Mouse (Mus musculus) small intestine, adult 2 months (tissue): Measurements from ENCODE around the gene AU022252. TPM values are rescaled to one million over a fixed set of nuclear protein-coding genes. Genes with fewer than 3 reads are reported as not detected.

Experiments
- H3K27ac ChIP-seq: fragments of 200-500 bp; 2 replicates; pipeline ENCODE4 v1.5.1; 2012; ENCODE audit warnings: low read depth, low read length, control low read depth, inconsistent platforms; ENCODE audit not compliant: insufficient read depth
- H3K27me3 ChIP-seq: fragments of 200-500 bp; 2 replicates; pipeline ENCODE4 v1.6.1; 2012; ENCODE audit warnings: mild to moderate bottlenecking, moderate library complexity, low read length, inconsistent platforms; ENCODE audit not compliant: control insufficient read depth, insufficient read depth
- H3K36me3 ChIP-seq: fragments of 200-500 bp; 2 replicates; pipeline ENCODE4 v1.6.1; 2012; ENCODE audit warnings: mild to moderate bottlenecking, low read length, control low read depth, inconsistent platforms; ENCODE audit not compliant: control insufficient read depth, insufficient read depth
- H3K4me1 ChIP-seq: fragments of 200-500 bp; 2 replicates; pipeline ENCODE4 v1.6.1; 2012; ENCODE audit warnings: low read length, inconsistent platforms, mixed read lengths; ENCODE audit not compliant: control insufficient read depth, insufficient read depth, insufficient read length
- H3K4me3 ChIP-seq: fragments of 200-500 bp; 2 replicates; pipeline ENCODE4 v1.5.1; 2012; ENCODE audit warnings: low read depth, mild to moderate bottlenecking, control low read depth, inconsistent platforms, low read length, moderate library complexity
- CTCF ChIP-seq: fragments of 200-500 bp; IDR thresholded peaks from 2 replicates; pipeline ENCODE4 v1.5.1; 2012; ENCODE audit warnings: low read depth, mild to moderate bottlenecking, control low read depth, inconsistent platforms, low read length, moderate library complexity, mixed read lengths; ENCODE audit not compliant: insufficient replicate concordance, insufficient read length; ENCODE audit errors: extremely low read depth
- POLR2A ChIP-seq: fragments of 200-500 bp; IDR thresholded peaks from 2 replicates; pipeline ENCODE4 v1.6.1; 2012; ENCODE audit warnings: low read depth, mild to moderate bottlenecking, control low read depth, inconsistent platforms, low read length, moderate library complexity
- WGBS: fragments of 180-500 bp; shearing (Covaris S2); methylation state at CpG from one replicate; pipeline ENCODE4 v1.1.7; 2018; 5-methylcytosine and 5-hydroxymethylcytosine counted together
- polyA plus RNA-seq: library from polyadenylated mRNA; depleted of rRNA; stranded (reverse); fragments of >200 nt; gene quantifications from 2 replicates; pipeline ENCODE4 v1.2.3, GENCODE M21; 2012

The AU022252 gene
- polyA plus RNA-seq, 1 experiment, result 1.9 TPM

DNA sequence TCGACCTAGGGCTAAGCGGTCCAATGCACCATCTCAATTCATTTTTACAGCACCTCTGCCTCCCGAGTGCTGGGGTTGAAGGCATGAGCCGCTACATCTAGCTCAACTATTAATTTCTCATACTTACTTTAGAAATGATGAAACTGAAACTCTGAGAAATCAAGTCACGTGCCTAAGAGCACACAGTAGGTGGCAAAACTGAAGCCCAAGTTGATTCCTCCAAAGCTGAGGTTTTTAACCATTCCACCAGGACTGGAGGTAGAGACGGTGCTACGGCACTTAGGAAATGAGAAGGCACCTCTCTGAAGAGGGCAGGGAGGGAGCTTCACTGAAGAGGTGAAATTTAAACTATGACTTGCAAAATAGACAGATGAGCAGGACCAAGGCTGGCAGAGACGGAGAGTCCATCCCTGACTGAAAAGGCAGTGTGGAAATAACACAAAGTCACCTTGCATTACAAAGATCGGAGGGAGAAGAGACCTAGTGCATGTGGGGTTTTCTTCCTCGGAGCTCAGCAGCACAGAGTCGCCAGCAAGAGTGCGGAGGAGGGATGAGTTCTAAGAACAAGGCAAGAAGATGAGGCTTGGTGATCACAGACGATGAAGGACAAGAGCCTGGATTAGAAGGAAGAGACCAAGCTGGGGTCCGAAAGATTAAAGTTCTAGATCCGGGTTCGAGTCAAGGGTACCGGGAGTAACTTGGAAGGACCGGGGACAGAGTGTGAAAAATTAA, 59.4 kb downstream of the AU022252 start:
- 27% methylated on average over 18 of the region's 18 CpGs for WGBS
- no peak overlapping the region for H3K27ac ChIP-seq

DNA sequence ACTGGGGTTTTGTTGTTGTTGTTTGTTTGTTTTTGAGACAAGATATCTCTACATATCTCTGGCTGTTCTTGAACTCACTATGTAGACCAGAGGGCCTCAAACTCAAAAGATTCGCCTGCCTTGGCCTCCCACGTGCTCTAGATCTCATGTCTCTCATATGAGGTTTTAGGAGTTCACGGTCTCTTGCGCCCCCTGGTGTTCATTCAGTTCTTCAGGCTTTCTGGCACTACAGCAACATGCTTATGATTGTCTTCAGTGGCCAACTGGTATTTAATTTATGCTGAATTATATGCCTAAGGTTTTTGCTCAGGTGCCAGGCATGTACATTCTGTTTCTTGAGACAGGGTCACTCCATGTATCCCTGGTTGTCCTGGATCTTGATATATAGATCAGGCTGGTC, 64.8 kb downstream of the AU022252 start:
- 0 out of 2 replicates have a peak, but pooled peaks cover 8% of the 10 kb centered on the region for H3K36me3 ChIP-seq
- WGBS, result 4% methylated on average over 4 of the region's 4 CpGs
- TF ChIP-seq POLR2A (no peak), CTCF (peak; percentile 67; the same call in 1 of the 2 replicates)
- no peaks in the 10 kb centered on the region for H3K27me3 ChIP-seq
- no peaks in the 10 kb centered on the region for H3K4me1 ChIP-seq
- H3K27ac ChIP-seq, result no peak overlapping the region
- H3K4me3 ChIP-seq, result no peak overlapping the region

More for the DNA sequence above, 59.4 kb downstream of the AU022252 start:
- H3K4me1 ChIP-seq, result no peaks in the 10 kb centered on the region; the same call in 1 of the 2 replicates
- TF ChIP-seq CTCF, result no peak
- no peak for TF ChIP-seq POLR2A
- peak overlapping the region; percentile 80 for H3K4me3 ChIP-seq
- H3K36me3 ChIP-seq, result 0 out of 2 replicates have a peak, but pooled peaks cover 8% of the 10 kb centered on the region
- H3K27me3 ChIP-seq, result no peaks in the 10 kb centered on the region

DNA sequence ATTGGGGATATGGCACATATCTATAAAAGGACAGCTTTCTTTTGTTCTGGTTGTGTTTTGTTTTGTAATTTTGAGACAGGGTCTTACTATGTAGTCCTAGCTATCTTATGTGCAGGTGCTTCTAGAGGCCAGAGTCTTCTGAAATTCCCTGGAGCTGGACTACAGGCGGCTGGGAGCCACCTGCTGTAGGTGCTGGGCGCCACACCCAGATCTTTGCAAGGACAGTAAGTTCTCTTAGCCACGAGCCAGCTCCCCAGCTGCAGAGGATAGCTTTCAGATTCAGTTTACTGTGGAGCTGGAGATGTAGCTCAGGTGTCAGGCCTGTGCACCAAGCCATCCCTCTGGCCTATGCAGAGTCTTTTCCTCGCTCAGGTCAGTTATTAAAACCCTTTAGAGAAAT, 65.4 kb downstream of the AU022252 start:
- TF ChIP-seq CTCF, result no peak
- no peak for TF ChIP-seq POLR2A
- H3K36me3 ChIP-seq, result 0 out of 2 replicates have a peak, but pooled peaks cover 8% of the 10 kb centered on the region
- no peak overlapping the region for H3K4me3 ChIP-seq
- no peaks in the 10 kb centered on the region for H3K27me3 ChIP-seq
- H3K4me1 ChIP-seq, result no peaks in the 10 kb centered on the region
- 45% methylated on average over 4 of the region's 4 CpGs for WGBS
- no peak overlapping the region for H3K27ac ChIP-seq

DNA sequence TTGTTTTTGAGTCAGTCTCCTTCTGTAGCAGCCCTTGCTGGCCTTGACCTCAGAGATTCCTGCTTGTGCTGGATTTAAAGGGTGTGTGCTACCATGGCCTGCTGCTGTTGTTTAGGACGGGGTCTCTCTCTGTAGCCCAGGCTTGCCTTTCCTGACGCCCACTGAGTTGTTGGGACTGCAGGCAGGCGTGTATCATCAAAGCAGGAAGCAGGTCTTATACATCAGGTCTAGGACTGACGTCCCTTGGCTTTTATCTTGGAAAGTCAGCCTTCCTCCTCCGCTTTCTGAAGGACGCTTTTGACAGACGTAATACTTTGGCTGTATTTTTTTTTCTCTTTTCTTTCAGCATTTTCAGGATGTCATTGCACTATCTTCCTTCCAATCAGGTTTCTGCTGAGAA, 66.6 kb downstream of the AU022252 start:
- Histone ChIP-seq H3K27ac (no peak overlapping the region), H3K4me1 (no peaks in the 10 kb centered on the region), H3K36me3 (0 out of 2 replicates have a peak, but pooled peaks cover 8% of the 10 kb centered on the region), H3K27me3 (no peaks in the 10 kb centered on the region), H3K4me3 (no peak overlapping the region)
- TF ChIP-seq POLR2A, result no peak
- no peak for TF ChIP-seq CTCF
- 75% methylated on average over 7 of the region's 7 CpGs for WGBS

DNA sequence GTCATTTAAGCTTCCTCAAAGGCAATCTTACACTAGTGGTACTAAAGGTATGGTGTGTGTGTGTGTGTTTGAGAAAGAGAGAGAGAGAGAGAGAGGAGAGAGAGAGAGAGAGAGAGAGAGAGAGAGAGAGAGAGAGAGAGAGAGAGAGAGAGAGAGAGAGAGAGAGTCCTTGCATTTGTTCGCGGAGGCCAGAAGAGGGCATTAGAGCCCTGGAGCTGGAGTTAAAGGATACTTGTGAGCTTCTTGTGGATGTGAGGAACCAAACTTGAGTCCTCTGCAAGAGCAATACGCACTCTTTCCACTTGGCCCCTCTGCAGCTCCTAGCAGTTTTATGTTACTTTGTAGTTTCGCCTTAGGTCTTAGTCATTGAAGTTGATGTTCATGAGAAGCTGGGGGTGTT, 69.5 kb downstream of the AU022252 start:
- Histone ChIP-seq H3K4me3 (no peak overlapping the region), H3K4me1 (no peaks in the 10 kb centered on the region), H3K27ac (no peak overlapping the region), H3K27me3 (no peaks in the 10 kb centered on the region), H3K36me3 (no peaks in the 10 kb centered on the region)
- 81% methylated on average over 4 of the region's 4 CpGs for WGBS
- TF ChIP-seq CTCF (no peak), POLR2A (no peak)

DNA sequence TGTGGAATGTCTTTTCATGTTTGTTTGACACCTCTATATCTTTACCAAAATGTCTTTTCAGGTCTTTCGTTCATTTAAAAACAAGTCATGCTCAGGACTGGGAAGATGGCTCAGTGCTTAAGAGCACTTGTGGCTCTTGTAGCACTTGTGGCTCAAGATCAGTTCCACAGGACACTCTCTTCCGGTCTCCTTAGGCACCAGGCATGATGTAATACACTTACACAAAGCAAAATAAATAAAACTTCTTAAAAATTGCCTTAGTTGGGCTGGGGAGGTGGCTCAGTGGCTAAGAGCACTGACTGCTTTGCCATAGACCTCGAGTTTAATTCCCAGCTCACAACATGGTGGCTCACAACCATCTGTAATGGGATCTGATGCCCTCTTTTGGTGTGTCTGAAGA, 71.2 kb downstream of the AU022252 start:
- WGBS, result 73% methylated on average over 3 of the region's 3 CpGs
- H3K27ac ChIP-seq, result no peak overlapping the region
- 0 out of 2 replicates have a peak, but pooled peaks cover 2% of the 10 kb centered on the region for H3K4me1 ChIP-seq
- TF ChIP-seq POLR2A (no peak), CTCF (no peak)
- H3K27me3 ChIP-seq, result no peaks in the 10 kb centered on the region
- no peak overlapping the region for H3K4me3 ChIP-seq
- H3K36me3 ChIP-seq, result no peaks in the 10 kb centered on the region

DNA sequence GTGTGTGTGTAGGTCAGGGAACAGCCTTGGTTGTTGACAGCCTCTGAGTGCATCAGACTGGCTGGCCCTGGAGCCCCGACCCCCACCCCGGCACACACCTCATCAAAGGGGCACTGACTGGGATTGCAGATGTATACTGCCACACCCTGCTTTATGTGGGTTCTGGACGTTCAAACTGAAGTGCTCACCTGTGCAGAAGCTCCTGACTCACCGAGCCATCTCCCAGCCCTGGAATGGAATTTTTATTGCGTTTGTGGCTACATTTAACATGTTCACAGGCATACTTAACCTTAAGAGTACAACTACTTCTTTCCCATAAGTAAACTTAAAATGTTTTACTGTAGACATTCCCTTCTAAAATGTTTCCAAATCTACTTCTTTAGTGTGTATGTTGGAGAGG, 74.6 kb downstream of the AU022252 start:
- 40% methylated on average over 5 of the region's 5 CpGs for WGBS
- H3K27ac ChIP-seq, result no peak overlapping the region
- no peak for TF ChIP-seq CTCF
- no peak for TF ChIP-seq POLR2A

More for the DNA sequence above, 74.6 kb downstream of the AU022252 start:
- no peak overlapping the region for H3K4me3 ChIP-seq
- H3K4me1 ChIP-seq, result 0 out of 2 replicates have a peak, but pooled peaks cover 2% of the 10 kb centered on the region
- H3K36me3 ChIP-seq, result no peaks in the 10 kb centered on the region
- no peaks in the 10 kb centered on the region for H3K27me3 ChIP-seq
